Mouse (Mus musculus): ENCODE results near the gene Nostrin.

- TF ChIP-seq POLR2A (IDR thresholded peaks at IDR 0.05; ENCODE audit: low read depth, low read length): no peak
- no peak for TF ChIP-seq CTCF (IDR thresholded peaks at IDR 0.05; ENCODE audit: extremely low read depth, insufficient read depth, insufficient read length, insufficient replicate concordance)
These were observed 87.2 kb downstream of the Nostrin start for GRCm38 (mm10) chr2:69222815-69223214.
